Mouse (Mus musculus) adrenal gland, adult 8-10 months (tissue): Measurements from ENCODE around the gene Plk5. TPM values are rescaled to one million over a fixed set of nuclear protein-coding genes. Genes with fewer than 3 reads are reported as not detected.

ENCODE experiments used
- DNase-seq: peaks from one replicate; pipeline ENCODE4 v3.0.0; 2022
- total RNA-seq, 4 experiments: library from RNA; stranded (reverse); gene quantifications; 2 replicates each; pipeline ENCODE4 v1.2.4; 2022

Gene Plk5
- total RNA-seq, 4 experiments from 2014 or later: 0.21 to 1.3 (median 0.41) TPM

DNA sequence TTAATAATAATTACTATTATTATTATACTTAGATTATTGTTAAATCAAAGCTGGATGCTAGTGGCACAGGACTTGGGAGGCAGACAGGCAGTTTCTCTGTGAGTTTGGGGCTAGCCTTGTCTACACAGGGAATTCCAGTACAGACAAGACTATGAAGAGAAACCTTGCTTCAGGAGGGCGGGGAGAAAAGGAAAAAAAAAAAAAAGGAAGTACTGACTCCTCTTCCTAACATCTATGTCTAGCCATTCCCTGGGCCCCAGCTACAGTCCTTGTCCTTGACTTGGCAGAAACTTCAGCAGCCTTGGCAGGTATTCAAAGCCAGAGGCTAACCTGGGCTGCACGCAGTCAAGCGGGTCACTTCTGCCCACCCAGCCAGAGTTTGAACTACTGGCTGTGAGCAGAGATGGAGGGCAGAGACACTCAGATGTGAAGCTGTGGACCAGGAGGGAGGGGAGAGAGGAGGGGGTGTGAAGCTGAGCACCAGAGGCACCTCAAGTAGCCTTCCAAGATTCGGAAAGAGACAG is 33.0 kb downstream of the Plk5 start:
- DNase-seq: no peak

DNA sequence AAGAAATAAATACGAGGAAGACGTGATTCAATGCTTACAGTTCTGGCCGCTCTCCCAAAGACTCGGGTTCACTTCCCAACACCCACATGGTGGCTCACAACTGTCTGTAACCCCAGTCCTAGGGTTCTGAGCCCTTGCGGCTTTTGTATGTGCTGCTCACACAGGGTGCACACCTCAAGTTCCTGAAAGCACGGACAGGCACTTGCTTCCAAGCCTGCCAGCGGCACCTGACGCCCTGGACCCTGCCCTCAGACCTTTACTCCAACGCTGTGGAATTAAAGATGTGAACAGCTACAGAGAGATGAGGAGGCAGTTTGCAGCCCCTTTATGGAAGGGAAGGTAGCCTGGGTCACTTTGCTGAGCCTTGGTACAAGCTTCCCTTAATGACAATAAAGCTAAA is 34.4 kb downstream of the Plk5 start:
- DNase-seq: no peak

DNA sequence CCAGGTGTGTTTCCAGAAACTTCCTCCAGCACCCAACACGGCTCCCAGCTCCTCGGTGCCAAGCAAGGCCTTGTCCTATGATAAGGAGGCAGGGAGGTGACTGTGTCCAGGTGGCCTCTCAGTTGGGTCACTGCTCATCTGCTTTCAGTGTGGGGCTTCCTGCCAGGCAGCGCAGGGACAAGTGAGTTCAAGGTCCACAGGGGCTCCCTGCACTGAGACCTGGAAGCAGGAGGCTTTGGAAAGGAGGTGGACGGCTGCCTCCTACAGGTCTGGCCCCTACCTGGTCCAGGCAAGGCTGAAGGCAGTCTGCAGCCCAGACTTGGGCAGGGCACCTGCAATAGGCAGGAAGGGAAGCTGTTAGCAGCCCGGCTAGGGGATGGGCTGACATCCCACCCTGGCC is 36.4 kb downstream of the Plk5 start:
- DNase-seq: no peak

DNA sequence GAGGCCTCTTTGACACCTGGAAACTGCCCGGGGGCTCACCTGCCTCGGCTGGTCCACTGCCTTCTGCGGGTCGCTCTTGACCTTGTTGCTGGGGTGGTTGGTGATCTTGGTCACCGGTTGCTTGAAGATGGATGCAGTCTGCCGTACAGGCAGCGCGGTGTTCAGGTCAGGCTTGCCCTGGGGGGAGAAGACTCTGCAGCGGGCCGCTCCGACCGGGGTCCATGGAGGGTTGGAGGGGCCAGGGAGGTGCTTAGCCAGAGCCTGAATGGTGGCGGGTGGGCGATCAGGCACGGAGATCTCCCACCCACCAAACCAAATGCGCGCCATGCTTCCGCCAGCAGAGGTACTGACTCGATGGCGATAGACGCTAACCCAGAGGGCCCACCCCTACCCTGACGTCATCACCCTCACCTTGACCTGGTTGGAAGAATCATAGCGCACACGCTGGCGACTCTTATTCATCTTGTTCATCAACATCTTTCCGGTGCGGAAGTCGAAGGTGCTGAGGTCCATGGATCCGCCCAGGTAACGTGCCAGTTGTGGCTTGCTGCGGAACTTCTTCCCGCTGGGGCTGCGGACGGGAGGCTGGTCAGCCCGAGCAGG is 38.9 kb downstream of the Plk5 start:
- no peak for DNase-seq

DNA sequence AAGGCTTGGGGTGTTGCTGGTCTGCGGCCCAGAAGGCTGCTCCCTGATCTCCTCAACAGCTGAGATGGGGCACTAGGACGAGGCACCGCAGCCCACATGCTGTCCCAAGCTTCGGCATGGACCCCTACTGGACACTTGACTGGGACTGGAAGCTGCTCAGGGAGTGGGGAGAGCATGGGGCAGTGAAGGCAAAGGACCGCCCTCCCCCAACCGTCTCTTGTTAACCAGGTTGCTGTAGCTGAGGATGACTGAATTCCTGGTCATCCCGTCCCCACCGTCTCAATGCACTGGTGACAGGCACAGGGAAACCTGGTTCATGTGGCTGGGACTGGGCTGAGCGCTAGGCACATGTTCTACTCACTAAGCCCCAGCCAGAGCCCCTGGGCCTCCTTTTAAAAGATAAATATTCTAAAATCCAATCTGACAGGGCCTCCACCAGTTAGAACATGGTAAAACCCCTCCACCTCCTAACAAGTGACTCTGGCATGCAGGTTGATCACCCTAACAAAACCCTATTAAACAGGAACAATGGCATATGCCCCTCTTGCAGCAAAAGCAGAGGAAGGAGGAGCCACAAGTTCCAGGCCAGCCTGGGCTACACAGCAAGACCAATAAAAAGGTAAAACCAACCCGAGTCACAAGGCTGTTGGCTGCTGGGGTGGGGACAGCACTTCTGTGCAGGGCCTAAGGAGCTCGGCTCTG is 40.7 kb downstream of the Plk5 start:
- no peak for DNase-seq

DNA sequence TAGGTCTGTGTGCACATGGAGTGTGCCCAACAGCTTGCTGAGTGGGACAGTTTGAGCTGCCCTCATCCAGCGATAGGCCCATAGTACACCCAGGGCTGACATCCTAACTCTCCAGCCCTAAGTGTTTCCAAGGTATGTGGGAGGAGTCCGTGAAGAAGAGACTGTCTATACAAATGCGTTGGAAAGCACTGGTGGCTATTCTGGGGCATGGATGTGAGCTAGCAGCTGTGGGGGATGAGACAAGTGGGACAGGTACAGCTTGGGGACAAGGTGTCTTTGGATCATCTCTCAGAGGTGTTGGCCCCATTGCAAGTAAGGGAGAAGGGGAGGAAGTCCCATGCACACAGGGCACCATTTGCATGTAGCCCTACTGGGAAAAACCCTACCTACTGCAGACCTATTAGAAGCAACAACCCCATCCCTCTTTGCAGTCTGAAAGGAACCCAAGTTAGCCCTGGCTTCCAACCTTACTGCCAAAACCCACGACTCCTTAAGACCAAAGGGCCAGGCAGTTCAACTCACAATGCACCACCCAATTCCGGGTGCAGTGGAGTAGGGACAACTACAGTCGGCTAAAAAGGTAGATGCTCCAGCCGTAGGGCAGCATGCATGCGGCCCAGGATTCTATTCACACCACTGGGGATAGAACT is 41.4 kb downstream of the Plk5 start:
- DNase-seq: no peak

DNA sequence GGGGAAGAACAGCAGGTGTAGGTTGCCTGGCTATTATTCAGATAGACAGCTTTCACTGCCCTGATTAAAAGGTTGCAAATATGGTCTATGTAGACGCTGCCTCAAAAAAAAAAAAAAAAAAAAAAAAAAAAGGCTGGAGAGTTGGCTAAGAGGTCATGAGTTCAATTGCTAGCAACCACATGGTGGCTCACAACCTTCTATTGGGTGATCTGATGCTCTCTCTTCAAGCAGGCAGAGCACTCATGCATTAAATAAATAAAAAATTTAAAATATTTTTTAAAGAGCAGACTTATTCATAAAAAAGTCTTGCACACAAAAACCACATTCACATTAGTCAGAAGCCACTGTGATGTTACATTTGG is 41.9 kb downstream of the Plk5 start:
- no peak for DNase-seq

DNA sequence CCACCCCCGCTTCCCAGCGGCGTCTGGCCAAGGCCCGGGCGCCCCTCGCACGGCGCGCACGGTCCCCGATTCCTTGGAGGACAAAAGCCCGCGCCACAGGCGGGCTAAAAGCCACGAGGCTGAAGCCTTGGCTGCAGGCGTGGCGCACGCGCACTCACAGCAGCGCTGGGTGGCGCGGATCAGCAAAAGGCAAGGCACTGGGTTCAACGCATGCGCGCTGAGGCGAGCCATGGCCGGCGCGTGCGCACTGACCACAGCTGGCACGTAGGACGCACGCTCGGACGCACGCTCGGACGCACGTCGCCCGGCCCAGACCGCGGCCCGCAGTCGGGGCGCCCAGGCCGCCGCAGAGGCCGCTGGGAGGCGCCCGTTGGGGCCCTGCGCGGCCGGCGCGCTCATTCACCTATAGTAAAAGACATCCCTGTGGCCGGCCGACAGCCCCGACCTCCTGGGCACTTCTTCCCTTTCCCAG is 42.5 kb downstream of the Plk5 start:
- DNase-seq: peak; percentile 97

DNA sequence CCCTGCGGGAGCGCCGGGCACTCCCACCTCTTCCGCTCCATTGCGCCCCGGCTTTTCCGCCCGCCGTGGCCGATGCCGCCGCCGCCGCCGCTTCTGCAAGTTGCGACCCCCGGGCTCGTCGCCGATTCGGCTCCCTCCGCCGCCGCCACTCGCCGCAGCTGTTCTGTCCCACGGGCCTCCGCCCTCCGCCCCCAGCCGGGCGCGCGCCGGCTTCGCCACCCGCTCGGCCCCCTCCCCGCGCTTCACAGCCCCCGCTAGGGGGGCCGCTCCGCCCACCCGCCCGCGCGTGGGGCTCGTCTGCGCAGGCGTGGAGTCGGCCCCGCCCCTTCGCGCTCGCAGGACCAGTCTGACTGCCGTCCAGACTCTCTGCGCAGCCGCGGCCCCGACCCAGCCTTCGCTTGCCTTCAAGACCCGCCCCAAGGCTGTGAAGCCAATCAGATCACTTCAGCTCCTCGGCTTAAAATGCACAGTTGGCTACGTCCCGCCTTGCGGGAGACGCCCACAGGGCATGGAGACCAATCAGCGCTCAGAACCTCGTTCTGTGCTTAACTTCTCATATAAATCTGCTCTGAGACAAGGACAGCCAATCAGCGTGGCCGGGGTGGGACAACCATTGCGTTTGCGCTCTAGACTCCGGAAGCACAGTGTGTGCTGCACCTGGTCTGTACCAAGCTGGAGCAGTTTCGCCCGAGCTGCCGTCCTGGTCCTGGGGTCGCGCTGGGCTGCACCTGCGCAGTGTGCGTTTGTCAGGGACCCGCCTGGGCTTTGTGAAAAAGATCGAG is 43.1 kb downstream of the Plk5 start, which contains the start of gene Mbd3:
Gene Mbd3 (minus strand): TSS at position 360 of the 782 bp plus-strand sequence.
- peak; percentile 100 for DNase-seq

DNA sequence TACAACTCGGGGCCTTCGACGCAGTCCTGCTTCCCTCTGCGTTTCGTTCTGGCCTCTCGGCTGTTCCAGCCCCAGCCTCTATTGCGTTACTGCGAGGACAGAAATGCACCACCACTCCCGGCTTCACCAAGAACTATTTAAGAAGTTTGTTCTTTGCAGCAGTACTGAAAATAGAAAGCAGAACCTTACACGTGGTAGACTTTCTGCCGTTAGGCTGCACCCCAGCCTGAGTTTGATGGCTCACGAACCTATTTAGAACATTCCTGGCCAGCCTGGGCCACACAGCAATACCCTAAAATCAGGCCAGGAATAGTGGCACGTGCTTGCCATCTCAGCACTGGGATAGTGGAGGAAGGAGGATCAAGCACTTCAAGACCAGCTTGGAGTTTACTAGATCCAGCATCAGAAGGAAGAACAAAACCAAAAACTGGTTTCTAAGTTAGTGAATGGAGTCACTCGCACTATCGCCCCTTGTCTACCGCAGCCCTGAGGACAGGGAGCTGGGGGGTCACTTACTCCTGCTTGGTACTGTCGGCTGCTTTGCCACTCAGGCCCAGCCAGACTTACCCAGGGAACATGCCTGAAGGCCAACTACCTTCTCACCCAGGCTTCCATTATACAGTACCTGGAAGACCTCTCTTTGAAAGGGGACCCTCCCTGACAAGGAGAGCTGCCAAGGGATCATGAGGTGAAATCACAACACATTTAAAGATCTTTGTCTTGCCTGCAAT is 43.9 kb downstream of the Plk5 start:
- DNase-seq: no peak

DNA sequence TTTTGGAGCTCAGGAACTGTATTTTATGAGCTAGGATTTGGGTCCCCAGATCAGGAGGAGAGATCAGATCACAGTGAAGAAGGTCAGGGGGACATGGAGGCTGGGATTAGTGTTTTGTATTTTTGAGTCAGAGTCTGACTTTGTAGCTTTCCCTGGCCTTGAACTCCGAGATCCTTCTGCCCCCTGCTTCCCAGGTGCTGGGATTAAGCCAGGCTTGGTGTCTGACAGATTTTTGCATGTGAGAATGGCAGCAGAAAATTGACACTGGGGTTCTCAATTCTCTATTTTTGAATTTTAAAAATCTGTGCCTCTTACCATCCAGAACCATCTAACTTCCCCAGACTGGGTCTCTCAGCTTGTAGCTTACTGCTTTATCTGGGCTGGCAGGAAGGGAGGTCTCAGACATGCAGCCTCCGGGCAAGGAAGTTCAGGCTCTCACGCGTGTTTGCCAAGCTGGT is 44.5 kb downstream of the Plk5 start:
- DNase-seq: no peak

DNA sequence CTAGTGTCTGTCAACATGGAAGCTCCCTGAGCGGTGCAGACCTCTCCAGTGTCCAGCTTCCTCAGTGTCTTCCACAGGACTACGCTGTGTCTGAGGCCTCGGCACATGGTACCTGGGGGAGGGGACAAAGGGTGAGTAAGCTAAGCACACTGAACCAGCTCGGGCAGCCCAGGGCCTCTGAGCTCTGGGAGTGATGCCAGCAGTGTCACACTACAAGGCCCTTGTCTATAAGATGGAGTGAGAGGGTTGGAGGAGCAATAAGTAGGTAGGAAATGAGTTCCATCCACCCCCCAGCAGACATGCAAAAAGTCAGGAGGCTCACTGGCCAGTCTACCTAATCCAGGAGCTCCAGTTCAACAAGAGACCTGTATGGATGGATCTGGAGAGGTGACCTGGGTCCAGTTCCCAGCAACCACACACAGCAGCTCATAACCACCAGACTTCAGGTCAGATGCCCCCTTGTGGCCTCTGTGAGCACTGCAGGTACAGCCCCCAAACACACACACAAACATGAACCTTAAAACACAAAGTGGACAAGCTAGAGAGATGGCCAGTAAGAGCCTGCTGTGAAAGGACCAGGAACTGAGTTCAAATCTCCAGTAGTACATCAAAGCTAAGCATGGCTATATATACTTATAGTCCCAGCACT is 46.9 kb downstream of the Plk5 start:
- DNase-seq: peak; percentile 82

DNA sequence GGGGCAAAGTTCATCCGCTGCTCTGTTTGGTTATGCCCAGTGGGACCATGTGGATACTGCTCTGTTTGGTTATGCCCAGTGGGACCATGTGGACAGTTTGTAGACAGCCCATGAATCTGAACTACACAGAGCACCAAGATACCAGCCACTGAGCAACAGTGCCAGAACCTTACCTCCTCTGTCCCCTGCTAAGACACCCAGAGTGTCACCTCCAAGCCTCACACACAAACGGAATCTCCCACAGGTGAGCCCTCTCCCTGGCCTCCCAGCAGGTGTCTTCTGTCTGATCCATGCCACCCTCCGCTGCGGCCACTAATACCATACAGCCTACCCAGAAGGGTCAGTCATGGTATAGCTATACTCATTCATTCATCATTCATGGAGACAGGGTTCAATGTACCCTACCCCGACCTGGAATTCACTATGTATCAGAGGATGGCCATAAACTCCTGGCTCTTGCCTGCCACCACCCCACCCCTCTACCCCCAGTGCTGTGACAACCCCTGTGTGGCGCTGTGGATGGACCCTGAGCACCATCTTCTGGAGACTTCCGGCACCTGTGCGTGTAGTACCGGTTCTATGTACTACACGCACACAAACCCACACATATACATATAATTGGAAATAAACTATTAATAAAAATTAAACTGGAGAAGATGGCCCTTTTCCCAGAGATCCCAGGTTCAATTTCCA is 49.4 kb downstream of the Plk5 start:
- DNase-seq: no peak

DNA sequence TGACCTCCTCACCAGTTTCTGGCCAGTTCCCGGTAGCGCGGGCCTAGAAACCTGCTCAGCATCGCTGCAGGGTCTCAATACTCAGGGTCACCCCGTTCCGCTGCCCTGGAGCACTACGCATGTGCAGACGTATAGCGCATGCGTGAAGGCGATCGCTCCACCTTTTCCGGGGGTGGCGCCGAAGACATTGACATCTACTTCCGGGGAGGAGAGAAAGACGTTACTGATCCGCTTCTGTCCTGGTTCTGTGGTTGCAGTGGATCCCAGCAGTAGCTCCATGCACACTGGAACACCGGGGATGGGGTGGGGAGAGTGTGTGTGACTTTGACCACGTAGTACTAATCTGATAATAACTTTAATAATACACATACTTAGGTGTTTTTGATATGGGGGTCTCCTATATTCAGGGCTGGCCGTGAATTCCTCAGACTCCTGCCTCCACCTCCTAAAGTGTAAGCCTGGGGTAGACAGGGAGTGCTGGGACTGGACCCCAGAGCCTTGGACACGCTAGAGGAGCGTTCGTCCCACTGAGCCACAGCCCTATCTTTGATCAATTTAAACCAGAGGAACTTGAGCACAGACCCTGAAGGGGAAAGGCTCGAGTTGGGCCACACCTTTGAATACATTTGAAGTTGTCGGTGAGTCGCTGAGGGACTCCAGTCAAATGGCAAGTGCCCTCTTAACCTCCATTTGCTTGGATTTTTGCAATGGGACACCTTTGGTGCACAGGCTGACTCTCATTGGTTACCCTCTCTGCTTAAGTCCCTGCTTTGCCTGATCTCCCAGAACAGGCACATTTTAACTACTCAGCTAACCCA is 50.6 kb downstream of the Plk5 start, which contains the start of gene Uqcr11:
Gene Uqcr11 (minus strand): TSS at position 147 of the 818 bp plus-strand sequence.
- DNase-seq: peak; percentile 93

DNA sequence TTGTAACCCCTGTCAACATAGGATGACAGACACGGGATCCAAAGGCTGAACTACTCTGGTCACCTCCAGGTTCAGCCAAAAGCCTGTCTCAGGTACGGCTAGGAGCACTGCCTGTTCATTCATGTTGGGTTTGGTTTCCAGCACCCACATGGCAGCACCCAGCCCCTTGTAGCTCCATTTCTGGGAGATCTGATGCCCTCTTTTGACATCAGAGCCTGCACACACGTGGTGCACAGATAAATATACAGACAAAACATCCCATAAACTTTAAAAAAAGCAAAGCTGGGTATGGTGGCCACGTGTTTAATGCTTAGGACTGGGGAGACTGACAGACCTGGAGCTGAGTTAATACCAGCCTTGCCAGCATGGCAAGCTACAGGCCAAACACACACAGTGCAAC is 51.7 kb downstream of the Plk5 start:
- no peak for DNase-seq

DNA sequence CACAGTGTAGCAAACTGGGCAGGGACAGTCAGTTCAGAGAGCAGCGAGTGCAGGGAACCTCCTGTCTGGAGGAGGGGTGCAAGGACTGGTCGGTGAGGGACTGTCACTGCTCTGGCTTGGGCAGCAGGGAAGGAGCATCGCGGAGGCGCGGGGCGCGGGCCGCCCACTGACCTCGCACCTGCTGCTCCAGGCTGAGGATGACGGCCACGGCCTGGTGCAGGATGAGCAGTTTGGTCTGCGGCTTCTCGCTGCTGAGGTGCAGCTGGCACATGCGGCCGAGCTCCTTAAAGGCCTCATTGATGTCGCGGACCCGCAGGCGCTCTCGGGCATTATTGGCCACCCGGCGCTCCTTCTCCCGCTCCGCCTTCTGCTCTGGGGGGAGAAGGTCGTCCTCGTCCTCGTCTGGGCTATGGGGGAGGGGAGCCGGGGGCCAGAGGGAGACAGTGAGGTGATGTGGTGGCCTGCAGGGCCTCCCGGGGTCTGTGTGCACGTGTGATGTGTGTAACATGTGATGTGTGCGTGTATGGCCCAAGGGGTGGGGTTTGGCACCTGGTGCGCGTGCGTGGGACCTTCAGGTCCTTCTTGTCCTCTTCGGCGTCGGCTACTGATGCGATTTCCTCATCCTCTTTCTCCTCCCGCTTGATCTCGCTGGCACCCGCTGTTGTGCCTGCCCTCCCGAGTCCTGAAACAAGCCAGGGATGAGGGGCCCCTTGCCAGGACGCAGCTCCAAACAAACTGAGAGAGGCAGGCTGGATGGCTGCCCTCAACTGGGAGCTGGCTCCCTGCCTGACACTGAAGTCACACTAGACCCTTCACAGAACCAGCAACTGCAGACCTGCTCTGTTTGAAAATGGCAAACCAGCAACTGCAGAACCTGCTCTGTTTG is 56.6 kb downstream of the Plk5 start:
- no peak for DNase-seq
